Mouse (Mus musculus) brain, embryonic 14.5 days (tissue): ENCODE measurements around the gene Cux1.

ENCODE experiments used
- CTCF ChIP-seq: fragments of 200-500 bp; IDR thresholded peaks from 2 replicates; pipeline ENCODE4 v1.5.1; 2012; ENCODE audit warnings: inconsistent platforms, mild to moderate bottlenecking, moderate library complexity, borderline replicate concordance; ENCODE audit not compliant: insufficient read depth, insufficient read length; ENCODE audit errors: extremely low read depth
- POLR2A ChIP-seq: fragments of 200-500 bp; IDR thresholded peaks from 2 replicates; pipeline ENCODE4 v1.6.1; 2012; ENCODE audit warnings: mild to moderate bottlenecking, inconsistent platforms, borderline replicate concordance; ENCODE audit not compliant: poor library complexity, insufficient read depth, insufficient read length, severe bottlenecking; ENCODE audit errors: extremely low read depth

DNA sequence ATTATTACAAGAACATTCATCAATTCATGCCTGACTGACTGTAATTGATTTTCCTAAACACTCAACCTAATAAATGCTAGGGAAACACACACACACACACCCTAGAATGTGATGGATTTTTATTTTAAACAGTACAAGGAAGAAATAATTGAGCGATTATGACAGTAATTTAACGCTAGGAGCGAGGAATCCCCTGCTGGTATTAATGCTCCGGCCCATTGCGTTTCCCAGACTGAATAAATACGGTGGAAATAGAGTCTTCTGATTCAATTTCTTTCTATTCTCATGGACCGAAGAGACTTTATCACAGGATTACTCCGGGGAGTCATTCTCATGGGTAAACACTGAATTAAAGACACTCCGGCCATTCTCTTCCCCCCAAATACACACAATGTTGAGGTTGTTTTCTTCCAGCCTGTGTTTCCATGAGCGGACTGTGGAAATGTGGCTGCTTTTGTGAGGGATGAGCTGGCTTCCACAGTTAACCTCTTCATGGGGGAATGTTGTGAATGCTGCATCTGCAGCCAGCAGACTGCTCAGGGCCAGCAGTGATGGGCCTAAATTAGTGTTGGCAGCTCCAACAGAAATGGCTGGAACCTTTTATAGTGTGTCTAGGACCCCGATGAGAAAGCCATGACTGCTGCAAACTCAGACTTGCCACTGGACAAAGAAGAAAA, 234.4 kb downstream of the Cux1 start:
- TF ChIP-seq CTCF = no peak
- TF ChIP-seq POLR2A = no peak
